Mouse (Mus musculus) CD4-positive naive resting alpha-beta T cell, adult 57 days (primary cell): ENCODE measurements around the gene Rbm18. TPM values are rescaled to one million over a fixed set of nuclear protein-coding genes. Genes with fewer than 3 reads are reported as not detected.

Source experiments
- total RNA-seq: library from RNA; stranded (reverse); gene quantifications from one replicate; pipeline ENCODE4 v1.2.4, GENCODE M21; 2023

The Rbm18 gene
- 36.7 TPM for total RNA-seq

DNA sequence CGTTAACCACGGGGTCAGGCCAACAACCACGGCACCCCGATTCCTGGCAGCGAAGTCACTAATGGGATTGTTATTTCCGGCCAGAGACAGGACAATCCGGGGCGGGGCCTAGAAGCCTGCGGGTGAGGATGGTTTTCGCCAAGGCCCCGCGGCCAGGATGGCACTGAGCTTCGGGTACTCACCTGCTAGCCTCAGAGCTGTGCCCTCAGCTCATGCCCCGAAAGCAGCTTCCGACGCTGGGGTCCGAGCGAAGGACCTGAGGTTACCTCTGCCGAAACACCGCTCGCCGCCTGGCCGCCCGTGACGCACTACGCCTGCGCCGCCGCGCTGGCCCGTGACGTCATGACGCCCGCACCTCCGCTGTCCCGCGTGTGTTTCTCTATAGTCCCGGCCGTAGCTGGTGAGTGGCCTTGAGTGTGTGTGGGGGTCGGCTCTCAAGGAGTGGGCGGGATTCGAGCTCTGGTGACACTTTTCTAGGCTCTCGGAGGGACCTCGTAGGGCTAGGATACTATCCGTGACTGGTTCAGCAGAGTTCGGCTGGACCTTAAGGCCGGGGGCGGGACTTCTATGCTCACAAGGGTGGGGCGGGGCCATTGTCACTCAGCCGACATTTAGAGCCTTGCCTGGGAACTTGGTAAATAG lies at the start of gene Rbm18, which contains the start of gene Mrrf:
Rbm18 (minus strand) TSS at position 474 of the 642 bp plus-strand sequence.
Mrrf (plus strand) TSS at position 90 of the 642 bp plus-strand sequence.

DNA sequence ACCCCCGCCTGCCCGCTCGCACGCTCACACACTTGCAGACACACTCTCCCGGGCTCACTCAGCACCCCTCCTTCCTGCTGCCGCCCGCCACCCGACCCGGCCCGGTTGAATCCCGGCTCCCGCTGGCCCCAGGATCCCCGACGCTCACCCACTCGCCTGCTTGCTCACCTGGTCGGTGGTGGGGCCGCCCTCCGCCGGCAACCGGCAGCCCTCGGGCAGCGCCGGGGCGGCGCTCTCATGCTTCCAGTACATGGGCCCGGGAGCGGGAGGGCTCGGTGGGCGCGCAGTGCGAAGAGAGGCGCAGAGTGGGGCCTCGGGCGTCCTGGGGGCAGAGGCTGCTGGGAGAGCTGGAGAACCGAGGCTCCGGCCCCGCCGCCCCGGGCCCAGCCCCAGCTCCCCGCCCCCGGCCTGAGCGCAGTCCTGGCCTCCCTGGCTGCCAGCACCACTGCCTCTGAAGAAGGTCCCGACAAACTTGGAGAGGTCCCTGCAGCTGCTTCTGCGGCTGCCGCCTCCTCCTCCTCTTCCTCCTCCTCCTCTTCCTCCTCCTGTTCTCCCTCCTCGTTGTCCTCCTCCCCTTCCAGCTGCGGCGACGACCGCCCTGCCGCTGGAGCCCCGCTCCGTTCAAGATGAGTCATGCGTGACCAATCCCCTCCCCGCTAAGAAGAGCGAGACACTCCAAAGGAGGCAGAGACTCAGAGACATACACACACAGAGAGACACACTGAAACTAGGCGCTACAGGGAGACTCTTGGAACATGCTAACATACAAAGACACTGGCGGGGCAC lies 31.4 kb downstream of the Rbm18 start, which contains the start of gene Lhx6:
Lhx6 (minus strand) TSS at position 453 of the 786 bp plus-strand sequence.

Other genes starting within 250 kb of the Rbm18 start
- 1.2 TPM for gene Ttll11, start 156.9 kb downstream of the Rbm18 start, total RNA-seq
- 47.4 TPM for gene Ndufa8, start 87.4 kb downstream of the Rbm18 start, total RNA-seq
- gene Morn5, start 87.3 kb downstream of the Rbm18 start, total RNA-seq = not detected
- not detected for gene Lhx6, start 31.4 kb downstream of the Rbm18 start, total RNA-seq
- gene Mrrf, start 384 bp downstream of the Rbm18 start, total RNA-seq = 21.2 TPM
- 1.9 TPM for gene Ptgs1, start 93.7 kb upstream of the Rbm18 start, total RNA-seq
- gene Olfr338, start 236.7 kb upstream of the Rbm18 start, total RNA-seq = not detected